Mouse (Mus musculus) neural tube, embryonic 11.5 days (tissue): ENCODE results near the gene Olfr1450. TPM values are rescaled to one million over a fixed set of nuclear protein-coding genes. Genes with fewer than 3 reads are reported as not detected.
"Not testable (repeated sequence)": the region's sequence is repeated elsewhere in the genome, so short reads cannot be mapped to it uniquely, and the experiment has no call there.

Source experiments
- ATAC-seq: fragments of 200-750 bp; cut with Nextera tagmentation; 2 replicates; pipeline ENCODE4 v1.8.0; 2017; ENCODE audit warnings: moderate number of reproducible peaks, mild to moderate bottlenecking, moderate TSS enrichment, moderate library complexity; ENCODE audit not compliant: insufficient read depth, low FRiP score, low TSS enrichment
- DNase-seq: peaks from one replicate; pipeline ENCODE4 v3.0.0-alpha.2; 2015; ENCODE audit warnings: low spot score
- H3K27ac ChIP-seq: fragments of 300-500 bp; sonication (generic); 2 replicates; pipeline ENCODE4 v1.5.1; 2014; ENCODE audit warnings: low read depth, mild to moderate bottlenecking, low read length
- H3K27me3 ChIP-seq: fragments of 300-500 bp; sonication (generic); 2 replicates; pipeline ENCODE4 v1.6.1; 2014; ENCODE audit warnings: mild to moderate bottlenecking, low read length, mixed read lengths; ENCODE audit not compliant: control insufficient read depth, insufficient read depth
- H3K36me3 ChIP-seq: fragments of 300-500 bp; sonication (generic); 2 replicates; pipeline ENCODE4 v1.6.1; 2014; ENCODE audit warnings: mild to moderate bottlenecking, low read length, moderate library complexity, mixed read lengths; ENCODE audit not compliant: control insufficient read depth, insufficient read depth
- H3K4me1 ChIP-seq: fragments of 300-500 bp; sonication (generic); 2 replicates; pipeline ENCODE4 v1.6.1; 2014; ENCODE audit warnings: low read length, mixed read lengths; ENCODE audit not compliant: control insufficient read depth, insufficient read depth
- H3K4me2 ChIP-seq: fragments of 300-500 bp; sonication (generic); 2 replicates; pipeline ENCODE4 v1.6.1; 2014; ENCODE audit warnings: low read depth, mild to moderate bottlenecking, moderate library complexity
- H3K4me3 ChIP-seq: fragments of 300-500 bp; sonication (generic); 2 replicates; pipeline ENCODE4 v1.5.1; 2014; ENCODE audit warnings: low read depth, low read length
- H3K9ac ChIP-seq: fragments of 300-500 bp; sonication (generic); 2 replicates; pipeline ENCODE4 v1.6.1; 2014; ENCODE audit warnings: mild to moderate bottlenecking, low read length
- H3K9me3 ChIP-seq: fragments of 300-500 bp; sonication (generic); 2 replicates; pipeline ENCODE4 v1.6.1; 2016; ENCODE audit warnings: low read length; ENCODE audit not compliant: control insufficient read depth
- WGBS: fragments of 180-500 bp; shearing (Covaris S2); extraction: QIAGEN DNeasy Blood & Tissue Kit; methylation state at CpG from one replicate; pipeline ENCODE4 v1.1.7; 2014; 5-methylcytosine and 5-hydroxymethylcytosine counted together
- polyA plus RNA-seq: library from polyadenylated mRNA; unstranded; fragments of >200 nt; fragmentation: Nextera tagmentation; extraction: Ambion mirVana; gene quantifications from 2 replicates; pipeline ENCODE4 v1.2.1, GENCODE M21; 2014

Gene Olfr1450
- not detected in 2 replicates for polyA plus RNA-seq

GRCm38 (mm10) chr19:12949958-12950357 lies at the start of gene Olfr1450:
TSS of gene Olfr1450 (plus strand) at chr19:12950258.
- ATAC-seq (no peak), DNase-seq (no peak)
- Histone ChIP-seq H3K4me3 (no peak within 1 kb of the TSS), H3K9me3 (no peaks in the 10 kb centered on the region), H3K4me1 (no peaks in the 10 kb centered on the region), H3K36me3 (no peaks in the 10 kb centered on the region), H3K27me3 (no peaks in the 10 kb centered on the region), H3K27ac (no peak within 1 kb of the TSS), H3K9ac (no peak within 1 kb of the TSS), H3K4me2 (no peak within 1 kb of the TSS)
- 93% methylated on average over 1 of the region's 1 CpGs for whole genome bisulfite sequencing

- Histone ChIP-seq H3K27ac (no peak within 1 kb of the TSS), H3K36me3 (no peaks in the 10 kb centered on the region), H3K4me1 (no peaks in the 10 kb centered on the region), H3K4me2 (no peak within 1 kb of the TSS), H3K9ac (no peak within 1 kb of the TSS), H3K4me3 (no peak within 1 kb of the TSS), H3K27me3 (no peaks in the 10 kb centered on the region), H3K9me3 (no peaks in the 10 kb centered on the region)
- WGBS = 94% methylated on average over 1 of the region's 1 CpGs
- DNase-seq (no peak), ATAC-seq (no peak)
Observed at GRCm38 (mm10) chr19:12903643-12904042, 46.4 kb upstream of the Olfr1450 start, which contains the start of gene Olfr1447. TSS of gene Olfr1447 (minus strand) at chr19:12903743.

- H3K4me2 ChIP-seq = no peak within 1 kb of the TSS
- H3K9me3 ChIP-seq = no peaks in the 10 kb centered on the region; the same call in 1 of the 2 replicates
- H3K36me3 ChIP-seq = no peaks in the 10 kb centered on the region
- no peak within 1 kb of the TSS for H3K4me3 ChIP-seq
- H3K9ac ChIP-seq = no peak within 1 kb of the TSS
- no peaks in the 10 kb centered on the region for H3K4me1 ChIP-seq
- no peak within 1 kb of the TSS for H3K27ac ChIP-seq
- ATAC-seq (no peak), DNase-seq (no peak)
- WGBS = 79% methylated on average over 1 of the region's 1 CpGs
- H3K27me3 ChIP-seq = no peaks in the 10 kb centered on the region
Observed at GRCm38 (mm10) chr19:12924319-12924718, 25.7 kb upstream of the Olfr1450 start, which contains the start of gene Olfr1448. TSS of gene Olfr1448 (minus strand) at chr19:12924419.

- Histone ChIP-seq H3K27me3 (no peaks in the 10 kb centered on the region), H3K9ac (no peak within 1 kb of the TSS), H3K27ac (no peak within 1 kb of the TSS), H3K9me3 (no peaks in the 10 kb centered on the region; the same call in 1 of the 2 replicates), H3K4me1 (no peaks in the 10 kb centered on the region), H3K4me3 (no peak within 1 kb of the TSS), H3K36me3 (no peaks in the 10 kb centered on the region), H3K4me2 (no peak within 1 kb of the TSS)
- DNase-seq = no peak
- no peak for ATAC-seq
Observed at GRCm38 (mm10) chr19:12930540-12930939, 19.5 kb upstream of the Olfr1450 start, which contains the start of gene Olfr1449. TSS of gene Olfr1449 (plus strand) at chr19:12930840.

- 80% methylated on average over 5 of the region's 5 CpGs for WGBS
- H3K4me2 ChIP-seq, ATAC-seq, H3K27me3 ChIP-seq, H3K9ac ChIP-seq, H3K4me3 ChIP-seq, H3K9me3 ChIP-seq, H3K4me1 ChIP-seq, DNase-seq, H3K27ac ChIP-seq, H3K36me3 ChIP-seq: not testable (repeated sequence)
Observed at GRCm38 (mm10) chr19:12970082-12970481, 20.0 kb downstream of the Olfr1450 start.

- 90% methylated on average over 4 of the region's 4 CpGs for WGBS
- H3K4me1 ChIP-seq, ATAC-seq: not testable (repeated sequence)
Observed at GRCm38 (mm10) chr19:12992316-12992715, 42.3 kb downstream of the Olfr1450 start.

GRCm38 (mm10) chr19:12994714-12995113 lies 44.7 kb downstream of the Olfr1450 start, which contains the start of gene Olfr1451:
TSS of gene Olfr1451 (plus strand) at chr19:12995014.
- H3K4me1 ChIP-seq = no peaks in the 10 kb centered on the region
- no peak within 1 kb of the TSS for H3K9ac ChIP-seq
- no peak within 1 kb of the TSS for H3K4me3 ChIP-seq
- no peaks in the 10 kb centered on the region for H3K27me3 ChIP-seq
- H3K27ac ChIP-seq = no peak within 1 kb of the TSS
- WGBS = 73% methylated on average over 2 of the region's 2 CpGs
- no peak within 1 kb of the TSS for H3K4me2 ChIP-seq
- no peak for ATAC-seq
- no peaks in the 10 kb centered on the region for H3K36me3 ChIP-seq
- no peak for DNase-seq
- no peaks in the 10 kb centered on the region for H3K9me3 ChIP-seq

More at GRCm38 (mm10) chr19:12992316-12992715, 42.3 kb downstream of the Olfr1450 start:
- not testable (repeated sequence) for H3K27me3 ChIP-seq, DNase-seq, H3K4me3 ChIP-seq, H3K9me3 ChIP-seq, H3K27ac ChIP-seq, H3K4me2 ChIP-seq, H3K9ac ChIP-seq, H3K36me3 ChIP-seq

Other genes starting within 250 kb of the Olfr1450 start
- 1.3 and 1.7 TPM in 2 replicates for gene Cntf, start 184.6 kb upstream of the Olfr1450 start, polyA plus RNA-seq
- gene Zfp91, start 154.1 kb upstream of the Olfr1450 start, polyA plus RNA-seq = 10.6 and 11.2 TPM in 2 replicates
- 0.93 and 1.1 TPM in 2 replicates for gene Lpxn, start 154.1 kb upstream of the Olfr1450 start, polyA plus RNA-seq
- not detected in 2 replicates for gene Gm5244, start 103.6 kb upstream of the Olfr1450 start, polyA plus RNA-seq
- not detected in 2 replicates for gene Olfr1444, start 93.0 kb upstream of the Olfr1450 start, polyA plus RNA-seq
- gene Olfr1445, start 66.4 kb upstream of the Olfr1450 start, polyA plus RNA-seq = not detected in 2 replicates
- gene Olfr1446, start 56.7 kb upstream of the Olfr1450 start, polyA plus RNA-seq = not detected in 2 replicates
- gene Olfr1447, start 46.5 kb upstream of the Olfr1450 start, polyA plus RNA-seq = not detected in 2 replicates
- not detected in 2 replicates for gene Olfr1448, start 25.8 kb upstream of the Olfr1450 start, polyA plus RNA-seq
- not detected in 2 replicates for gene Olfr1449, start 19.4 kb upstream of the Olfr1450 start, polyA plus RNA-seq
- not detected in 2 replicates for gene Olfr1451, start 44.8 kb downstream of the Olfr1450 start, polyA plus RNA-seq
- gene Olfr1453, start 78.1 kb downstream of the Olfr1450 start, polyA plus RNA-seq = not detected in 2 replicates
- gene Olfr1454, start 110.4 kb downstream of the Olfr1450 start, polyA plus RNA-seq = not detected in 2 replicates
- not detected in 2 replicates for gene Olfr1457, start 147.6 kb downstream of the Olfr1450 start, polyA plus RNA-seq
- gene Olfr1458, start 156.5 kb downstream of the Olfr1450 start, polyA plus RNA-seq = not detected in 2 replicates
- gene Olfr1459, start 199.3 kb downstream of the Olfr1450 start, polyA plus RNA-seq = not detected in 2 replicates
- not detected in 2 replicates for gene Olfr1461, start 212.7 kb downstream of the Olfr1450 start, polyA plus RNA-seq
- gene Olfr1462, start 235.5 kb downstream of the Olfr1450 start, polyA plus RNA-seq = not detected in 2 replicates